Mouse (Mus musculus) heart, embryonic 14.5 days (tissue): ENCODE results near the gene Trat1. TPM values are rescaled to one million over a fixed set of nuclear protein-coding genes. Genes with fewer than 3 reads are reported as not detected.

Experiments
- ATAC-seq: fragments of 200-750 bp; cut with Nextera tagmentation; 2 replicates; pipeline ENCODE4 v1.8.0; 2017; ENCODE audit warnings: low read depth, moderate TSS enrichment; ENCODE audit not compliant: insufficient number of reproducible peaks, insufficient read depth, low FRiP score
- H3K27ac ChIP-seq, 2 experiments: fragments of 200-500 bp in 1 of 2; fragments of 300-500 bp in 1 of 2; sonication (generic) in 1 of 2; replicated peaks in 1 of 2; 2 replicates each; pipeline ENCODE4 v1.5.1; 2012 to 2014; ENCODE audit warnings: low read depth in 2 of 2, low read length in 2 of 2, control low read depth in 1 of 2, mild to moderate bottlenecking in 1 of 2, mixed read lengths in 1 of 2; ENCODE audit not compliant: control insufficient read depth in 1 of 2, insufficient read depth in 1 of 2
- H3K27me3 ChIP-seq: fragments of 300-500 bp; sonication (generic); 2 replicates; pipeline ENCODE4 v1.6.1; 2014; ENCODE audit warnings: mild to moderate bottlenecking, low read length, control low read depth; ENCODE audit not compliant: control insufficient read depth, insufficient read depth
- H3K36me3 ChIP-seq: fragments of 300-500 bp; sonication (generic); 2 replicates; pipeline ENCODE4 v1.6.1; 2014; ENCODE audit warnings: mild to moderate bottlenecking, control low read depth, low read length, mixed read lengths; ENCODE audit not compliant: control insufficient read depth, insufficient read depth
- H3K4me1 ChIP-seq, 2 experiments: fragments of 200-500 bp in 1 of 2; fragments of 300-500 bp in 1 of 2; sonication (generic) in 1 of 2; 2 replicates each; pipeline ENCODE4 v1.6.1; 2012 to 2014; ENCODE audit warnings: low read length in 2 of 2, control low read depth in 1 of 2, mixed read lengths in 1 of 2; ENCODE audit not compliant: control insufficient read depth in 2 of 2, insufficient read depth in 2 of 2
- H3K4me2 ChIP-seq: fragments of 300-500 bp; sonication (generic); 2 replicates; pipeline ENCODE4 v1.6.1; 2014; ENCODE audit warnings: mild to moderate bottlenecking, low read length
- H3K4me3 ChIP-seq, 2 experiments: fragments of 200-500 bp in 1 of 2; fragments of 300-500 bp in 1 of 2; sonication (generic) in 1 of 2; 2 replicates each; pipeline ENCODE4 v1.5.1; 2012 to 2014; ENCODE audit warnings: low read length in 2 of 2, mild to moderate bottlenecking in 2 of 2, control low read depth in 1 of 2, low read depth in 1 of 2, moderate library complexity in 1 of 2; ENCODE audit not compliant: control insufficient read depth in 1 of 2, insufficient read depth in 1 of 2
- H3K9ac ChIP-seq: fragments of 300-500 bp; sonication (generic); 2 replicates; pipeline ENCODE4 v1.6.1; 2014; ENCODE audit warnings: mild to moderate bottlenecking, low read length
- H3K9me3 ChIP-seq: fragments of 300-500 bp; sonication (generic); 2 replicates; pipeline ENCODE4 v1.6.1; 2016; ENCODE audit warnings: low read length, control low read depth; ENCODE audit not compliant: control insufficient read depth
- WGBS: fragments of 180-500 bp; shearing (Covaris S2); extraction: QIAGEN DNeasy Blood & Tissue Kit; methylation state at CpG from one replicate; pipeline ENCODE4 v1.1.7; 2014; 5-methylcytosine and 5-hydroxymethylcytosine counted together
- polyA plus RNA-seq: library from polyadenylated mRNA; unstranded; fragments of >200 nt; fragmentation: Nextera tagmentation; extraction: Ambion mirVana; gene quantifications from 2 replicates; pipeline ENCODE4 v1.2.1, GENCODE M21; 2014

The Trat1 gene
- polyA plus RNA-seq, 1 experiment from 2014 or later: not detected

- no peaks in the 10 kb centered on the region for H3K9me3 ChIP-seq
- WGBS: 45% methylated on average over 3 of the region's 3 CpGs
- ATAC-seq: no peak
- H3K4me3 ChIP-seq: no peak overlapping the region
- H3K36me3 ChIP-seq: no peaks in the 10 kb centered on the region
- H3K4me2 ChIP-seq: no peak overlapping the region
- no peaks in the 10 kb centered on the region for H3K27me3 ChIP-seq
- H3K9ac ChIP-seq: no peak overlapping the region
- H3K27ac ChIP-seq: no peak overlapping the region
- peaks cover 0 to 7% of the 10 kb centered on the region in 2 experiments; a peak in 1 of 4 replicates for H3K4me1 ChIP-seq
Measured at GRCm38 (mm10) chr16:48719679-48720078, 52.1 kb downstream of the Trat1 start.

- Histone ChIP-seq H3K36me3 (no peaks in the 10 kb centered on the region), H3K4me3 (no peak overlapping the region), H3K4me2 (no peak overlapping the region), H3K27ac (no peak overlapping the region), H3K9me3 (no peaks in the 10 kb centered on the region), H3K9ac (no peak overlapping the region), H3K27me3 (no peaks in the 10 kb centered on the region), H3K4me1 (no peaks in the 10 kb centered on the region)
- ATAC-seq: no peak
Measured at GRCm38 (mm10) chr16:48716343-48716742, 55.5 kb downstream of the Trat1 start.

- no peak for ATAC-seq
- no peak overlapping the region for H3K9ac ChIP-seq
- no peaks in the 10 kb centered on the region for H3K9me3 ChIP-seq
- no peak overlapping the region for H3K4me3 ChIP-seq
- no peaks in the 10 kb centered on the region for H3K4me1 ChIP-seq
- no peak overlapping the region for H3K4me2 ChIP-seq
- 89% methylated on average over 3 of the region's 3 CpGs for WGBS
- H3K27ac ChIP-seq: no peak overlapping the region
- no peaks in the 10 kb centered on the region for H3K27me3 ChIP-seq
- H3K36me3 ChIP-seq: no peaks in the 10 kb centered on the region
Measured at GRCm38 (mm10) chr16:48701896-48702295, 69.9 kb downstream of the Trat1 start.

Other genes with a start within 250 kb of the Trat1 start
- not detected in 2 replicates for gene Retnlb, start 44.8 kb upstream of the Trat1 start, polyA plus RNA-seq
- not detected in 2 replicates for gene Retnla, start 70.5 kb upstream of the Trat1 start, polyA plus RNA-seq
- not detected in 2 replicates for gene Retnlg, start 100.6 kb upstream of the Trat1 start, polyA plus RNA-seq
- 20.0 and 22.5 TPM in 2 replicates for gene Dzip3, start 222.1 kb upstream of the Trat1 start, polyA plus RNA-seq
- gene Cip2a, start 222.2 kb upstream of the Trat1 start, polyA plus RNA-seq: 23.7 and 25.3 TPM in 2 replicates